Mouse (Mus musculus): Measurements from ENCODE around the gene Vrtn.
A peak's percentile ranks its signal among the peaks of the same experiment; 100 is the strongest.

Gene Vrtn

GRCm38 (mm10) chr12:84687531-84687930, 46.7 kb downstream of the Vrtn start:
- no peak for DNase-seq (ENCODE audit: low spot score in 2 of 2)

GRCm38 (mm10) chr12:84689051-84689450, 48.2 kb downstream of the Vrtn start:
- DNase-seq (ENCODE audit: low spot score in 2 of 2), result no peak

- DNase-seq (ENCODE audit: low spot score in 2 of 2), result no peak
These were observed 50.5 kb downstream of the Vrtn start for GRCm38 (mm10) chr12:84691347-84691746.

GRCm38 (mm10) chr12:84692141-84692540, 51.3 kb downstream of the Vrtn start:
- DNase-seq (ENCODE audit: low spot score in 2 of 2), result no peak

- peak; percentile 41 to 55 for DNase-seq (ENCODE audit: low spot score in 2 of 2)
These were observed 57.7 kb downstream of the Vrtn start, which contains the start of gene Syndig1l for GRCm38 (mm10) chr12:84698319-84699081. Gene Syndig1l (minus strand): TSS chr12:84698831.
